Mouse (Mus musculus): ENCODE results near the gene 9130213A22Rik. TPM values are rescaled to one million over a fixed set of nuclear protein-coding genes. Genes with fewer than 3 reads are reported as not detected.
"Not testable (repeated sequence)": the region's sequence is repeated elsewhere in the genome, so short reads cannot be mapped to it uniquely, and the experiment has no call there.

The 9130213A22Rik gene
- polyA plus RNA-seq, 1 experiment from 2014 or later, result 0.27 TPM

DNA sequence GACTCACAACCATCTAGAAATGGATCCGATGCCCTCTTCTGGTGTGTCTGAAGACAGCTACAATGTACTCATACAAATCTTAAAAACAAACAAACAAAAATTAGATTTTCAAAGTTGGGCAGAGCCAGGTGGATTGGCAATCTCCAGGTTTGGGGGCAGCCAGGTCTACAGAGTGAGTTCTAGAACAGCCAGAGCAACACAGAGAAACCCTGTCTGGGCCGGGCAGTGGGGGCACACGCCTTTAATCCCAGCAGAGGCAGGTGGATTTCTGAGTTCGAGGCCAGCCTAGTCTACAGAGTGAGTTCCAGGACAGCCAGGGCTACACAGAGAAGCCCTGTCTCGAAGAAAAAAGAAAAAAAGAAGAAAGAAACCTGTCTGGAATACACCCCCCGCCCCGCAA lies 28.5 kb downstream of the 9130213A22Rik start:
- Histone ChIP-seq H3K27ac (ENCODE audit: low read length) (peak overlapping the region; percentile 92; the same call in 1 of the 2 replicates), H3K4me1 (ENCODE audit: control insufficient read depth, insufficient read depth, low read length) (peaks cover 39% of the 10 kb centered on the region)
- H3K27me3 ChIP-seq (ENCODE audit: control insufficient read depth, insufficient read depth, low read length); ATAC-seq (ENCODE audit: insufficient read depth, low FRiP score); H3K4me3 ChIP-seq (replicated peaks; ENCODE audit: low read length); H3K36me3 ChIP-seq (ENCODE audit: control insufficient read depth, insufficient read depth, low read length); H3K9me3 ChIP-seq (replicated peaks; ENCODE audit: control insufficient read depth, low read length); H3K4me2 ChIP-seq (ENCODE audit: low read depth, low read length); H3K9ac ChIP-seq (ENCODE audit: low read length): not testable (repeated sequence)
- WGBS, result 84% methylated on average over 7 of the region's 7 CpGs

DNA sequence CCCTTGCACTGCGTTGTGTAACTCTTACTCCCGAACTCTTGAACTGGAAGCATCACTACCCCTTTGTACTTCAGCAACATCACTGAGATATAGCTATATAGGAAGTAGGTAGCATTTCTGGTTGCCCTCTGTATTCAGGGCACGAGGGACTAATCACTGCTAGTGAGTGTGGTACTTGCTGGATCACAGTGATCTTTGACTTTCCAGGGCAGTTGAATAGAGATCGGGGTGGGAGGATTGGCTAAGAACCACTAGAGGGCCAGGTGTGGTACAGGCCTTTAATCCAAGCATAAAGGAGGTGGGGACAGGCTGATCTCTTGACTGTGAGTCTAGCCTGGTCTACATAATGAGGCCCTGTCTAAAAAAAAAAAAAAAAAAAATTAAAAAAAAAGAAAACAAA lies 29.5 kb downstream of the 9130213A22Rik start:
- Histone ChIP-seq H3K27ac (ENCODE audit: low read length) (0 out of 2 replicates have a peak overlapping the region, but pooled peaks have one; percentile 19), H3K4me3 (replicated peaks; ENCODE audit: low read length) (no peak overlapping the region), H3K36me3 (ENCODE audit: control insufficient read depth, insufficient read depth, low read length) (peaks cover 4% of the 10 kb centered on the region; the same call in 1 of the 2 replicates), H3K4me1 (ENCODE audit: control insufficient read depth, insufficient read depth, low read length) (peaks cover 29% of the 10 kb centered on the region), H3K9me3 (replicated peaks; ENCODE audit: control insufficient read depth, low read length) (no peaks in the 10 kb centered on the region), H3K27me3 (ENCODE audit: control insufficient read depth, insufficient read depth, low read length) (no peaks in the 10 kb centered on the region), H3K9ac (ENCODE audit: low read length) (no peak overlapping the region), H3K4me2 (ENCODE audit: low read depth, low read length) (no peak overlapping the region)
- 84% methylated on average over 4 of the region's 4 CpGs for WGBS
- ATAC-seq (ENCODE audit: insufficient read depth, low FRiP score), result no peak

DNA sequence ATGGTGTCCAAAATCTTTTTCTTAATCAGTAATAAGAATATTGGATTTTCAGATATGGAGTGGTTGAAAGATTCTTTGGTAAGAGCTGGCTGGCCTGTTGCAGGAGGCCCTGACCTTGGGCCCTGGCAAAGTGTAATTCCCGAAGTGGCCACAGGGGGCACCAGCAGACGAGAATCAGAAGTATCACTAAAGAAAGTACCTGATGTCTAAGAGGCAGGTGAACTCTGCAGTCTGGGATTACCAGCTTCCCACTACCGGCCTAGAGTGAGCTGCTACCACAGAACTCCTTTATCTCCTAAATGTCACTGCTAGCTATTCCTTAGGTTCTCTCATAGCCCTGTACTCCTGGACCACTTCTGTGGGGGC lies 30.0 kb downstream of the 9130213A22Rik start:
- no peak for ATAC-seq (ENCODE audit: insufficient read depth, low FRiP score)
- no peaks in the 10 kb centered on the region for H3K9me3 ChIP-seq (replicated peaks; ENCODE audit: control insufficient read depth, low read length)

DNA sequence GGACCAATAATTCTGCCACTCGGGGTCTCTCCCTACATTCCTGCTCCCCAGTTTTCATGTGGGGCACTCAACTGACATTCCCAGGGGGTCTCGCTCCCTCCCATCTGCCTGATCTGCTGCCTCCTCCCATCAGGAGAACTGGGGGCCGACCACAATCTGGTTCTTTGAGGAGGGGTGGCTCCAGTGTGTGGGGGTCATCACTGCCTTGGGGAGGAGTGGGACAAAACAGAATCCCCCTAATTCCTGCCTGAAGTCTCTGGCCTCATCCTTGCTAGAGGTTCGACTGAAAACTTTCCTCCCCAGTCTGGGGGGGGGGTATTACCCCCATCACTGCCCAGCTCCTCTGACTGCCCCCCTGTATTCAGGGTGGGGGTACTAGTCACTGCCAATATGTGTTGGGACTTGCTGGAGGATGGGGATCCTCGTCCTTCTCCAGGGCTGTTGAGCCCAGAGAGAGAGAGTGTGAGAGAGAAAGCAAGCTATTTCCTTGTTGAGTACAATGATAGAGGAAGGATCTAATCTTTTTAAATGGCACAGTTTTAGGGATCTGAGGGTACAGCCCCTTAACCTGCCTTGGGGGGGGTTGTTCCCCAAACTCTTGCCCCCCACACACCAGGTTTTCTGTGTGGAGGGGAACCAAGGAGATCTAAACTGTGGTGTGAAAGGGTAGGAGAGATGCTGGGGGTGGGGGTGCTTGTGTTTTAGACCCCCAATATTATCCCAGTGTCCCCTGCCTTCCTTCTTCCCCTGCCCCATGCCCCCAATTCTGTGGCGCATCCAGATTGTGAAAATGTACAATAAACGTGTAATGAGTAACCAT lies 30.6 kb downstream of the 9130213A22Rik start:
- Histone ChIP-seq H3K27ac (ENCODE audit: low read length) (no peak overlapping the region), H3K9me3 (replicated peaks; ENCODE audit: control insufficient read depth, low read length) (no peaks in the 10 kb centered on the region), H3K4me1 (ENCODE audit: control insufficient read depth, insufficient read depth, low read length) (peaks cover 29% of the 10 kb centered on the region), H3K4me2 (ENCODE audit: low read depth, low read length) (no peak overlapping the region), H3K36me3 (ENCODE audit: control insufficient read depth, insufficient read depth, low read length) (peaks cover 4% of the 10 kb centered on the region; the same call in 1 of the 2 replicates), H3K9ac (ENCODE audit: low read length) (no peak overlapping the region), H3K27me3 (ENCODE audit: control insufficient read depth, insufficient read depth, low read length) (no peaks in the 10 kb centered on the region), H3K4me3 (replicated peaks; ENCODE audit: low read length) (no peak overlapping the region)
- no peak for ATAC-seq (ENCODE audit: insufficient read depth, low FRiP score)
- WGBS, result 62% methylated on average over 7 of the region's 7 CpGs

More for the DNA sequence above, 30.0 kb downstream of the 9130213A22Rik start:
- H3K27ac ChIP-seq (ENCODE audit: low read length), result 0 out of 2 replicates have a peak overlapping the region, but pooled peaks have one; percentile 19
- H3K36me3 ChIP-seq (ENCODE audit: control insufficient read depth, insufficient read depth, low read length), result peaks cover 4% of the 10 kb centered on the region; the same call in 1 of the 2 replicates
- no peak overlapping the region for H3K4me2 ChIP-seq (ENCODE audit: low read depth, low read length)
- 2% methylated on average over 3 of the region's 3 CpGs for WGBS
- no peak overlapping the region for H3K9ac ChIP-seq (ENCODE audit: low read length)
- H3K4me1 ChIP-seq (ENCODE audit: control insufficient read depth, insufficient read depth, low read length), result peaks cover 26% of the 10 kb centered on the region
- H3K4me3 ChIP-seq (replicated peaks; ENCODE audit: low read length), result no peak overlapping the region
- no peaks in the 10 kb centered on the region for H3K27me3 ChIP-seq (ENCODE audit: control insufficient read depth, insufficient read depth, low read length)

DNA sequence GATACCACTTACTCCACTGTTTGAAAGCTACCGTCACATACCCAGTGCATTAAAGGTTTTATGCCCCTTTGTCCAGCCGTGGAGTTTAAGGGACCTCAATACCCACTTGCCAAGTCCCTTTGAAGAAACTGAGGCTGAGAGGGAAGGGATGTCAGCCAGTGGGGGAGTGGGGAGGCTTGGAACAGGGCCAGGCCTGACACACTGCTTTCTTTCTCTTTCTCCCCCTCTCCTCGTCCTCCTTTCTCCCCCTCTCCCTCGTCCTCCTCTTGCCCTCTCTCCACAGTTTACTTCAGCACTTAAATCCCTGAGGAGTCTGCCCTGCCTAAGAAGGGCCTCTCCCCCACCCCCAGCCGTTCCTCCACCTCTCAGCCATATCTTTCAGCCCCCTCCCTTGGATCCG lies 32.0 kb downstream of the 9130213A22Rik start:
- Histone ChIP-seq H3K4me3 (replicated peaks; ENCODE audit: low read length) (peak overlapping the region; percentile 73; the same call in 1 of the 2 replicates), H3K9ac (ENCODE audit: low read length) (peak overlapping the region; percentile 97; the same call in 1 of the 2 replicates), H3K4me2 (ENCODE audit: low read depth, low read length) (peak overlapping the region; percentile 87), H3K4me1 (ENCODE audit: control insufficient read depth, insufficient read depth, low read length) (peaks cover 34% of the 10 kb centered on the region), H3K27me3 (ENCODE audit: control insufficient read depth, insufficient read depth, low read length) (no peaks in the 10 kb centered on the region), H3K27ac (ENCODE audit: low read length) (0 out of 2 replicates have a peak overlapping the region, but pooled peaks have one; percentile 2), H3K36me3 (ENCODE audit: control insufficient read depth, insufficient read depth, low read length) (peaks cover 4% of the 10 kb centered on the region; the same call in 1 of the 2 replicates), H3K9me3 (replicated peaks; ENCODE audit: control insufficient read depth, low read length) (no peaks in the 10 kb centered on the region)
- 53% methylated on average over 6 of the region's 6 CpGs for WGBS
- no peak for ATAC-seq (ENCODE audit: insufficient read depth, low FRiP score)

DNA sequence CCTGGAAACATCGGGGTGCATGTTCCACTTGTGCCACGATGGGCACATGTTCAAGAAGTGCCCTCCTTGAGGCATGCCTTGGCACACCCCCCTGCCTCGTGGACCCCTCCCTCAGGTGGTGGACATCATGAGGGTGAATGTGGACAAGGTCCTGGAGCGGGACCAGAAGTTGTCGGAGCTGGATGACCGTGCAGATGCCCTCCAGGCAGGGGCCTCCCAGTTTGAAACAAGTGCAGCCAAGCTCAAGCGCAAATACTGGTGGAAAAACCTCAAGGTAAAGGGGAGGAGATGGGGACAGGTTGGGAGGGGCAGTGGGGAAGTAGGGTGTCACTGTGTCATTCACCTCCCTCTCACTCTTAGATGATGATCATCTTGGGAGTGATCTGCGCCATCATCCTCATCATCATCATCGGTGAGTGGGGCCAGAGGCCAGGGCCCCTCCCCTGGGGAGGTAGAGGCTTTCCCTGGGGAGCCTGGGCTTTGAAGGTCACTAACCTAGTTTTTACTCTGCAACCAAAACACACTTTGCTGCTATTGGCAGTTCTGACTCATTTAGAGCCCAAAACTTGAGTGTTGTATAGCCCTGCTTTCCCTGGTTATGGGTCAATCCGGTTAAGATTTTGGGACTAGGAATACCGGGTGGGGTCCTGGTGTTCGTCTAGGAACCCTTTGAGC lies 32.6 kb downstream of the 9130213A22Rik start:
- Histone ChIP-seq H3K36me3 (ENCODE audit: control insufficient read depth, insufficient read depth, low read length) (peaks cover 4% of the 10 kb centered on the region; the same call in 1 of the 2 replicates), H3K27me3 (ENCODE audit: control insufficient read depth, insufficient read depth, low read length) (no peaks in the 10 kb centered on the region), H3K9ac (ENCODE audit: low read length) (peak overlapping the region; percentile 97), H3K4me3 (replicated peaks; ENCODE audit: low read length) (peak overlapping the region; percentile 73), H3K4me1 (ENCODE audit: control insufficient read depth, insufficient read depth, low read length) (peaks cover 34% of the 10 kb centered on the region), H3K27ac (ENCODE audit: low read length) (peak overlapping the region; percentile 95; the same call in 1 of the 2 replicates), H3K9me3 (replicated peaks; ENCODE audit: control insufficient read depth, low read length) (no peaks in the 10 kb centered on the region), H3K4me2 (ENCODE audit: low read depth, low read length) (peak overlapping the region; percentile 87)
- 85% methylated on average over 12 of the region's 12 CpGs for WGBS
- ATAC-seq (ENCODE audit: insufficient read depth, low FRiP score), result no peak

DNA sequence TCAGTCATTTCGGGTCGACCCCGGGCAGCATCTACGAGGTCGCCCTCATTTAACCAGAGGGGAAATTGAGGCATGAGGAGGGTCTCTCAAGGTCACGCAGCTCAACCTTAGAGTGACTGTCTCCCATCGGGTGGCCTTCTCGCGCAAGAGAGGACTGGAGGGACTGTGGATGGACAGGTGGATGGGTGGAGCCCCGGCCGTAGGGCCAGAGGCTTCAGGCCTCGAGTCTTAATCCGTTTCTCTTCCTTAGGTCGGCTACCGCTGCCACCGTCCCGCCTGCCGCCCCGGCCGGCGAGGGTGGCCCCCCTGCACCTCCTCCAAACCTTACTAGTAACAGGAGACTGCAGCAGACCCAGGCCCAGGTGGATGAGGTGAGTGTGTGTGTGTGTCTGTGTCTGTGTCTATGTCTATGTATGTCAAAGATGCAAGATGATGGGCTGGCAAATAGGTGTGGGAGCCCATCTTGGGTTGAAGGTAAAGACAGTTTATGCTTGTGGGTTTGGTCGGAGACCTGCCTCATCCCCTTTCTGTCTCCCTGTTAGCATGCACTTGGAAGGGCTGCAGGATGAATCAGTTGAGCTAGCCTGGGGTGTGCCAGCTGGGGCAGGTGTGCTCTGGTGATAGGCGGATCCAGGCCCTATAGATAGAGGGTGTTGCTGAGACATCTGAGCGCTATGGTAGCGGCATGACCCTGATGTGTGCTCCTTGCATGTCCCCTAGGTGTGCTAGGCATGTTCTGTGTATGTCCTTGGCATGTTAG lies 33.4 kb downstream of the 9130213A22Rik start:
- Histone ChIP-seq H3K9ac (ENCODE audit: low read length) (peak overlapping the region; percentile 97), H3K4me2 (ENCODE audit: low read depth, low read length) (peak overlapping the region; percentile 87), H3K27ac (ENCODE audit: low read length) (peak overlapping the region; percentile 95), H3K4me1 (ENCODE audit: control insufficient read depth, insufficient read depth, low read length) (peaks cover 30% of the 10 kb centered on the region), H3K27me3 (ENCODE audit: control insufficient read depth, insufficient read depth, low read length) (no peaks in the 10 kb centered on the region), H3K4me3 (replicated peaks; ENCODE audit: low read length) (peak overlapping the region; percentile 73), H3K36me3 (ENCODE audit: control insufficient read depth, insufficient read depth, low read length) (peaks cover 4% of the 10 kb centered on the region; the same call in 1 of the 2 replicates), H3K9me3 (replicated peaks; ENCODE audit: control insufficient read depth, low read length) (no peaks in the 10 kb centered on the region)
- peak; percentile 15; the same call in 1 of the 2 replicates for ATAC-seq (ENCODE audit: insufficient read depth, low FRiP score)
- WGBS, result 9% methylated on average over 25 of the region's 25 CpGs

DNA sequence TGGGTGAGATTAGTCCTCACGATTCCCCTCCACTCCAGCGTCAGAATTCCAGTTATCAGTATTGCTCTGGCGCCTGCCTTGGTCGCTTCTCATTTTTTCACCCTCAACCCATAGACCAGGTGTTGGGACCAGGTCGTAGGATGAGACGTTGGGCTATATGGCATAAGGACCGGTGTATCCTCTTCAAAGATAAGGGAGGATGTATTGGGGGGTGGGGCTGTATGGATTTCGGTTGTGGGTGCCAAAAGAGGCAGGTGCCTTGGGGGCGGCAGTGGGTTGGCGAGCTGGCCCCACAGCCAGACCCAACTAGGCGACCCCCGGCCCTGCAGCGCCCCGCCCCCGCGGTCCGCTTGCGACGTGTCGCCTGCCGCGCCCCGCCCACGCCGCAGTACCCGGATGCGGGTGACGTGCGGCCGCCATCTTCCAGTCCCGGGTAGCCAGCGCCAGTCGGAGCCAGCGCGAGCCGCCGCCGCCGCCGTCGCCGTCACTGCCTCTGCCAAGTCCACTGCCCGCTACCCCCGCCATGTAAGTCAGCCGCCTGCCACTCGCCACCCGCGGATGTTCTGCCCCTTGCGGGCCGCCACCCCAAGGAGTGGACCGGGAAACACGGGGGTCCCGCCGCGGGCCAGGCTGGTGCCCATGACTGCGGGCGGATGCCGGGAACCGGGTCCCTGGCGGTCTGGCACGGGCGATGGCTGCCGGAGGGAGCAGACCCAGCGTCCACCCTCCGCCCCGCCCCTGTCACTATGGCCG lies 34.1 kb downstream of the 9130213A22Rik start, which contains the start of gene Vamp2:
Gene Vamp2 (plus strand): TSS at position 388 of the 753 bp plus-strand sequence.
- peak; percentile 80; the same call in 1 of the 2 replicates for ATAC-seq (ENCODE audit: insufficient read depth, low FRiP score)
- Histone ChIP-seq H3K9ac (ENCODE audit: low read length) (peak within 1 kb of the TSS; percentile 97), H3K9me3 (replicated peaks; ENCODE audit: control insufficient read depth, low read length) (no peaks in the 10 kb centered on the region), H3K4me1 (ENCODE audit: control insufficient read depth, insufficient read depth, low read length) (peaks cover 30% of the 10 kb centered on the region), H3K36me3 (ENCODE audit: control insufficient read depth, insufficient read depth, low read length) (peaks cover 4% of the 10 kb centered on the region; the same call in 1 of the 2 replicates), H3K4me3 (replicated peaks; ENCODE audit: low read length) (peak within 1 kb of the TSS; percentile 73), H3K27ac (ENCODE audit: low read length) (peak within 1 kb of the TSS; percentile 95), H3K4me2 (ENCODE audit: low read depth, low read length) (peak within 1 kb of the TSS; percentile 87), H3K27me3 (ENCODE audit: control insufficient read depth, insufficient read depth, low read length) (no peaks in the 10 kb centered on the region)
- WGBS, result under 1% methylated on average over 61 of the region's 67 CpGs
